Mouse (Mus musculus): ENCODE measurements around the gene Spata1. TPM values are rescaled to one million over a fixed set of nuclear protein-coding genes. Genes with fewer than 3 reads are reported as not detected.

Gene Spata1
- total and polyA plus RNA-seq, 2 experiments from 2014 or later: 1.4 to 3.2 TPM

GRCm38 (mm10) chr3:146469226-146469625 lies 30.3 kb downstream of the Spata1 start:
- 83% methylated on average over 2 of the region's 2 CpGs for WGBS
- ATAC-seq (no peak), DNase-seq (ENCODE audit: low spot score) (no peak)
- Histone ChIP-seq H3K4me1 (ENCODE audit: insufficient read depth, low read length) (no peaks in the 10 kb centered on the region), H3K4me3 (ENCODE audit: low read length) (no peak overlapping the region), H3K4me2 (ENCODE audit: low read depth, low read length) (no peak overlapping the region), H3K9me3 (ENCODE audit: low read length) (no peaks in the 10 kb centered on the region), H3K36me3 (ENCODE audit: insufficient read depth, low read length) (no peaks in the 10 kb centered on the region), H3K27me3 (ENCODE audit: insufficient read depth, low read length) (no peaks in the 10 kb centered on the region), H3K9ac (replicated peaks; ENCODE audit: low read length) (no peak overlapping the region), H3K27ac (no peak overlapping the region)
- no peak for TF ChIP-seq CTCF (IDR thresholded peaks at IDR 0.05; ENCODE audit: low read depth)

- ATAC-seq (no peak), DNase-seq (ENCODE audit: low spot score) (no peak)
- H3K36me3 ChIP-seq (ENCODE audit: insufficient read depth, low read length): no peaks in the 10 kb centered on the region
- H3K4me1 ChIP-seq (ENCODE audit: insufficient read depth, low read length): no peaks in the 10 kb centered on the region
- WGBS: 61% methylated on average over 2 of the region's 2 CpGs
- no peak overlapping the region for H3K4me3 ChIP-seq (ENCODE audit: low read length)
- H3K4me2 ChIP-seq (ENCODE audit: low read depth, low read length): no peak overlapping the region
- no peak overlapping the region for H3K9ac ChIP-seq (replicated peaks; ENCODE audit: low read length)
- H3K9me3 ChIP-seq (ENCODE audit: low read length): no peaks in the 10 kb centered on the region
- TF ChIP-seq CTCF (IDR thresholded peaks at IDR 0.05; ENCODE audit: low read depth): peak; percentile 13; the same call in 1 of the 2 replicates
- H3K27me3 ChIP-seq (ENCODE audit: insufficient read depth, low read length): no peaks in the 10 kb centered on the region
- H3K27ac ChIP-seq: no peak overlapping the region
These were observed 36.6 kb downstream of the Spata1 start for GRCm38 (mm10) chr3:146462939-146463338.

DNA sequence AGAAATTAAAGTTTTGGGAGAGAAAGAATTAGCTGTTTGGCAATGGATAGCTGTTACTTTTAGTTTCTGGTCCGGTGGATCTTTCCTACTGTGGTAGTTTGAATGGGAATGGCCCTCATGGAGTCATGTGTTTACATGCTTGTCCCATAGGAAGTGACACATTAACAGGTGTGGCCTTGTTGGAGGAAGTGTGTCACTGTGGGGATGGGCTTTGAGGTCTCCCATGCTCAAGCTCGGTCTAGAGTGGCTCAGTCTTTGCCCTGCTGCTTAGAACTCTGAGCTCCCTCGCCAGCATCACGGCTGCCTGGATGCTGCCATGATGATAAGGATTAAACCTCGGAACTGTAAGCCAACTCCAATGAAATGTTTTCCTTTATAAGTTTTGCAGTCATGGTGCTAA lies 48.2 kb downstream of the Spata1 start:
- DNase-seq (ENCODE audit: low spot score) (no peak), ATAC-seq (no peak)
- Histone ChIP-seq H3K36me3 (ENCODE audit: insufficient read depth, low read length) (peaks cover 1% of the 10 kb centered on the region; the same call in 1 of the 2 replicates), H3K4me1 (ENCODE audit: insufficient read depth, low read length) (no peaks in the 10 kb centered on the region), H3K4me2 (ENCODE audit: low read depth, low read length) (peak overlapping the region; percentile 76), H3K9me3 (ENCODE audit: low read length) (no peaks in the 10 kb centered on the region), H3K27me3 (ENCODE audit: insufficient read depth, low read length) (no peaks in the 10 kb centered on the region), H3K27ac (no peak overlapping the region), H3K9ac (replicated peaks; ENCODE audit: low read length) (no peak overlapping the region), H3K4me3 (ENCODE audit: low read length) (no peak overlapping the region)
- 75% methylated on average over 5 of the region's 5 CpGs for WGBS
- no peak for TF ChIP-seq CTCF (IDR thresholded peaks at IDR 0.05; ENCODE audit: low read depth)

DNA sequence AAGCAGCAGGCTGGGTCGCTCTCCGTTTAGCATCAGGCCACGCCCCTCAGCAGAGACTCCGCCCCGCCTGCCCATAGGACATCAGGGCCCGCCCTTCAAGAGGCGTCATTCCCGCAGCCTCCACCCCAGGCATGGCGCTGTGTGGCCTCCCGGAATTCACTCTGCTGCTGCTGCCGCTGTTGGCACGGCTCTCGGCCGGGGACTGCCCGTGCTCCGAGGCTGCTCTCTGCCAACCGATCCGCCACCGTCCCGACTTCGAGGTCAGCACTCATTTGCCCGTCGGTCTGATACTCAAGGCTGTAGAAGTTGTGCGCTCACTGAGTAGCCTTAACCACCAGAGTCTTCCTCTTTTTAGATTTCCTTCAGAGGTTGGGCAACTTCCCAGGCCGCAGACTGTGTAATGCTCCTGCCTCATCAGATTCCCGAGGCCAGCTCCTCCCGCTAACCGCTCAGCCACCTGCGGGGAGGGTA lies 49.1 kb downstream of the Spata1 start:
- H3K36me3 ChIP-seq (ENCODE audit: insufficient read depth, low read length): no peaks in the 10 kb centered on the region
- peak overlapping the region; percentile 50 for H3K4me3 ChIP-seq (ENCODE audit: low read length)
- H3K9me3 ChIP-seq (ENCODE audit: low read length): no peaks in the 10 kb centered on the region
- ATAC-seq (peak; percentile 100), DNase-seq (ENCODE audit: low spot score) (peak; percentile 95)
- H3K4me1 ChIP-seq (ENCODE audit: insufficient read depth, low read length): no peaks in the 10 kb centered on the region
- peak; percentile 65 for TF ChIP-seq CTCF (IDR thresholded peaks at IDR 0.05; ENCODE audit: low read depth)
- peak overlapping the region; percentile 67 for H3K27ac ChIP-seq
- peak overlapping the region; percentile 51 for H3K9ac ChIP-seq (replicated peaks; ENCODE audit: low read length)
- peak overlapping the region; percentile 76 for H3K4me2 ChIP-seq (ENCODE audit: low read depth, low read length)
- H3K27me3 ChIP-seq (ENCODE audit: insufficient read depth, low read length): no peaks in the 10 kb centered on the region
- WGBS: under 1% methylated on average over 29 of the region's 29 CpGs

GRCm38 (mm10) chr3:146449745-146450250 lies 49.8 kb downstream of the Spata1 start, which contains the start of gene Ctbs:
Gene Ctbs (plus strand): TSS chr3:146449795.
- Histone ChIP-seq H3K27ac (peak within 1 kb of the TSS; percentile 67), H3K9ac (replicated peaks; ENCODE audit: low read length) (peak within 1 kb of the TSS; percentile 51), H3K9me3 (ENCODE audit: low read length) (no peaks in the 10 kb centered on the region), H3K4me1 (ENCODE audit: insufficient read depth, low read length) (no peaks in the 10 kb centered on the region), H3K4me3 (ENCODE audit: low read length) (peak within 1 kb of the TSS; percentile 50), H3K27me3 (ENCODE audit: insufficient read depth, low read length) (no peaks in the 10 kb centered on the region), H3K4me2 (ENCODE audit: low read depth, low read length) (peak within 1 kb of the TSS; percentile 76), H3K36me3 (ENCODE audit: insufficient read depth, low read length) (no peaks in the 10 kb centered on the region)
- ATAC-seq (no peak), DNase-seq (ENCODE audit: low spot score) (no peak)
- no peak for TF ChIP-seq CTCF (IDR thresholded peaks at IDR 0.05; ENCODE audit: low read depth)
- WGBS: 49% methylated on average over 9 of the region's 9 CpGs

- no peaks in the 10 kb centered on the region for H3K27me3 ChIP-seq (ENCODE audit: insufficient read depth, low read length)
- no peak overlapping the region for H3K9ac ChIP-seq (replicated peaks; ENCODE audit: low read length)
- no peak for ATAC-seq
- no peak overlapping the region for H3K4me2 ChIP-seq (ENCODE audit: low read depth, low read length)
- no peak for DNase-seq (ENCODE audit: low spot score)
- TF ChIP-seq CTCF (IDR thresholded peaks at IDR 0.05; ENCODE audit: low read depth): no peak
- no peaks in the 10 kb centered on the region for H3K36me3 ChIP-seq (ENCODE audit: insufficient read depth, low read length)
- H3K4me1 ChIP-seq (ENCODE audit: insufficient read depth, low read length): no peaks in the 10 kb centered on the region
- H3K9me3 ChIP-seq (ENCODE audit: low read length): no peaks in the 10 kb centered on the region
- H3K4me3 ChIP-seq (ENCODE audit: low read length): no peak overlapping the region
- WGBS: 75% methylated on average over 6 of the region's 6 CpGs
- no peak overlapping the region for H3K27ac ChIP-seq
These were observed 50.6 kb downstream of the Spata1 start for GRCm38 (mm10) chr3:146448969-146449368.

DNA sequence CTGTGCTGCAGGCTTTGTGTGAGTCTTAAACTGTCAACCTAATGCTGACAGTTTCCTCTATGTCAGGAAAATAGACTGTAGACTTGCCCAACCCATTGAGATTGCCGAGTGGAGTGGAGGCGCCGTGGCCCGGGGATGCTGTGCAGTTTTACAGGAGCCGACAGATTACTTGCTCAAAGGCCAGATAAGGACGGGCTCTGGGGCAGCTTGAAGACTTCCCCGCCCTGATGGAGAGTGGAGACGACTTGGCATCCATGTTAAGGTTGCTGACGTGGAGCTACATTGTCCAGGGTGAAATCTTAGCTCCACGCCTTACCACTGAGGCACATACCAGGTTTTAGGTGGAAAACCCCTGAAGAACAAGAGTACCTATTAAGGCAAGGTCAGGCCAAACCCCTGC lies 51.2 kb downstream of the Spata1 start:
- WGBS: 90% methylated on average over 10 of the region's 10 CpGs
- DNase-seq (ENCODE audit: low spot score) (no peak), ATAC-seq (no peak)
- Histone ChIP-seq H3K27me3 (ENCODE audit: insufficient read depth, low read length) (no peaks in the 10 kb centered on the region), H3K27ac (no peak overlapping the region), H3K9me3 (ENCODE audit: low read length) (no peaks in the 10 kb centered on the region), H3K4me3 (ENCODE audit: low read length) (no peak overlapping the region), H3K4me1 (ENCODE audit: insufficient read depth, low read length) (no peaks in the 10 kb centered on the region), H3K9ac (replicated peaks; ENCODE audit: low read length) (no peak overlapping the region), H3K4me2 (ENCODE audit: low read depth, low read length) (no peak overlapping the region), H3K36me3 (ENCODE audit: insufficient read depth, low read length) (no peaks in the 10 kb centered on the region)
- no peak for TF ChIP-seq CTCF (IDR thresholded peaks at IDR 0.05; ENCODE audit: low read depth)
